Mouse (Mus musculus) left cerebral cortex, adult 11 months (tissue): ENCODE measurements around the gene Ogn.
"Not testable (repeated sequence)": the region's sequence is repeated elsewhere in the genome, so short reads cannot be mapped to it uniquely, and the experiment has no call there.

ENCODE experiments used
- DNase-seq: peaks from one replicate; pipeline ENCODE4 v3.0.0; 2022; ENCODE audit warnings: low spot score

Ogn gene

DNA sequence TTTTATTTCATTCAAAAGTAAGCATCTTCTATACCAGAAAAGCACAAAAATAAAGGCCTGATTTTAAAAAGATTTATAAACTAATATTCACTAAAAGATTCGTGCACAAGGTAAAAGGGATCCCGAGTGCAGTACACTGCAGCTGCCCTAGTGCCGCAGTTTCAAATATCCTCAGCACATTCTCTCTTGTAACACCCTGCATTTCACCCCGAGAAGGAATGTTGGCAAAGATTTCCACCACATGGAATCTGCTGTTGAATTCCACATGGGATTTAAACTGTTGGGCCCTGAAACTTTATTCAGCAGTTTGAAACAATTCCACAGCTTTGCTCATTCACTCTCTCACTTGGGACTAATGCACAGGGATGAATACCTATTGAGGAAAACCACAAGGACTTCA, at the start of gene Ogn:
Gene Ogn, plus strand, starts transcription at position 333 of the 400 bp plus-strand sequence.
- no peak for DNase-seq

DNA sequence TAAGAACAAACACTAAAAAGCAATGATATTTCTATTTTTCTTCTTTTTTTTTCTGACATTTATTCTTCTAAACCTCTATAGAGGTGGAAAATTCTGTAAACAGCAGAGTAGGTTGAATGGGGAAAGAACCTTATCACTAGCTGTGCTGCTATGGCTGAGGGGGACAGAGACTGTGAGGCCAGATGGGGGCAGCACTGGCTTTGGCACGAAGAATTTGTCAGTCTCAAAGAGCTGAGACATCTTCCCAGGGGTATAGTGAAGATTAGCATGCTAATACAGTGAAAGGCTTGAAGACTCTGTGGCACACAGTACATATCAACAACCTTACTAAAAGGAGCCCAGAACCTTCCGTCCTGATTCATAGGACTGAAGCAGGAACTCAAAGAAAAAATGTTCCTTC, 48.7 kb upstream of the Ogn start:
- no peak for DNase-seq

DNA sequence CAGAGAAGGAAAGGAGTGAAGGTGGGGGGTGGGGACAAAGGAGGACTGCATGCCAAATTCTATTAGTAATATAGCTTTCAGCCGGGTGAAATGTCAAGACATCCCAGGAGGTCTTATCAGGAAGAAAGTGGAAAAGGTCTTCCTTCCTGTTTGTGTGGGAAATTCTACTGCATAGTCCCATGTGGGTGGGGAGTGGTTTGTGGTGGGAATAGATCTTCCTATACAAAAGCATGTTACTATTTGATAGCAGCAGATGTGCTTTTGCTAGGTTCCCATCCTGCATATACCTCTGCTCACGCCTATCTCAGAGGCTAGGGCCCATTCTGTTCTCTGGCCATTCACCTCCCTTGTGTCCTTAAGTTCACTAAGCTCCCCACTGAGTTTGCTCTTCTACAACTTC, 47.0 kb upstream of the Ogn start:
- DNase-seq, result no peak

DNA sequence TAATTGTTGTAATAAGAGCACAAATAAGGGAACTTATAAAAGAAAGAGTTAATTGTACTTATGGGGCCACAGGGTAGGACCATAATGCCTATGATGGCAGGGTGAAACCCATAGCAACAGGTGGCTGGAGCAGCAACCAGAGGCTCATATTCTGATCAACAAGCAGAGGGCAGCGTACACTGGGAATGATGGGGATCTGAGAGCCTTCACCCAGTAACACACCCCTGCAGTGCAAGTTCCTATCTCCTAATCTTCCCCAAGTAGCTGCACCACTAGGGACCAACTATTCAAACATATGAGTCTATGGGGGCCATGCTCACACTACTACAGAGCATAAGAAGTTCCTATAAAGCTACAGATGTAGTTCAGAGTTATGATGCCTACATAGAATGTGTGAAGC, 43.5 kb upstream of the Ogn start:
- DNase-seq, result no peak

DNA sequence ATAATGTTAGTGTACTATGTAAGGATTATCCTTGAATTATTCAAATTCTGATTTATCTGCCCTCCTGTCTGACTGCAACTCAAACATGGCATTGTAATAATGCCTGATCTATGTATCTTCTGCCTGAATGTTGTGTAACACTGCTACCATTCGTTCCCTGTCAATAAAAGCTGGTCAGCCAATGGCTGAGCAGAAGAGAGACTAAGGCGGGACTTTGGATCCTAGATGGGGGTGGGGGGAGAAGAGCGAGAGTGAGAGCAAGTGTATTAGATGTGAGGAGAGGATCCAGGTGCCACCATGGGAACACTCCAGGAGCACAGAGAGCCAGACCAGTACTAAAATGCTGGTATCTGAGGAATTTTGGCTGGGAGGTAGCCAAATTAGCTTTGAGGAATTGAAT, 37.5 kb upstream of the Ogn start:
- DNase-seq, result no peak

DNA sequence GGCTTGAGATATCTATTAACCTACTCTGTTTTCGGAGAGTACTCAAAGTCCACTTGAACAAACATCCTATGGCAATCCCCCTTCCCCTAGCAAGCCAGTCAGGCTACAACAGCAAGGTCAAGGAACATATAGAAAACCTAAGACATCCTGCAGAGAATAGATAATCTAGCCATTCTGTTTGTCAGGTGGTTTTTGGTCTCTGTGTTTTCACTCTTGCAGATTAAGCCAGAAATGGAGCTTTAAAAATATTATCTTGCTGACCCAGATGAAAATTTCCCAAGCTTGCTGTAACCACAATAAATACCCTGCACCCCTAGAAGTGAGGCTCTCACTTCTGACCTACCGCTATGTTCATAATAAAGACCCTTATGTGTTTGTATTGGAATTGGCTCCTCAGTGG, 36.4 kb upstream of the Ogn start:
- no peak for DNase-seq

DNA sequence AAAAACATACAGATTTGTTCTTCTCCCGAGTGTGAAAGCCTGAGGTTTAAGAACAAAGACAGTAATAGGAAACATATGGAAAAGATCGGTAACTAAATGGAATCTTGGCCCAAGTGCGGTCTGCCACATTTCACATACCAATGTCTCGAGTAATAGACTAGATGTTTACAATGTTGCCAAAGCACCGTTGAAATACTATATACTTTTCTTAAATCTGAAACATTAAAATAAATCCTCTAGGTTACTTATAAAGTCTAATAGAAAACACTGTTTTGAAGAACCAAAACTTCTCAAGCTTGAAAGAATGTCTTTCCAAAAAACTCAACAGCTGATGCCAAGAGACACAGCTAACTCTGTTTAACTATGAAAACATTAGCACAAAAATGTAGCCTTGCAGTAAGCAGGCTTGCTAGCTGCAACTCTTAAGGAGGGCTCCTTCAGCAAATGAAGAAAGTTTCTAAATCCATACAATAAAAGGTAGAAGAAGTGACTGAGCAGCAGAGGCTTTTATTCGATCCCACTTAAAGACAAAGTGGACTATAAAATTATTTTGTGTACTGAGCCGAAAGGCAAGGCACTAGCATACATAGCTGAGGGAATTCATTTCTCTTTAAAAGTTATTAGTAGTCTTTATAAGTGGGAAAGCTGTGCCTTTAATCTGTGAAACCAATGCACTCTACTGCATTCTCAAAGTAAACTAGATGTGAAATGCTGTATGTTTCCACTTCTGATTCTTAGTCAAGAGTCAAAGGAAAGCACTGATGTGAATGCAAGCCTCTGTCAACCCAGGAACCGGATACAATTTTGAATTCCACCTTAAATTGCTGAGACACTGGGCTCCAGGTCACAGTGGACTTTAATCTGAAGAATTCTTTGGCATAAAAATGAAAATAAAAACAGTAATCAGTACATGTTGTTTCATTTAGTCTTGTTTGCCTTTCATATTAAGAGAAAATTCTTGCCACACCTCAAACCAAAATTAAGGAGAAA, 26.0 kb upstream of the Ogn start, which contains the start of gene Omd:
Gene Omd, plus strand, starts transcription at position 922 of the 990 bp plus-strand sequence.
- DNase-seq, result no peak

DNA sequence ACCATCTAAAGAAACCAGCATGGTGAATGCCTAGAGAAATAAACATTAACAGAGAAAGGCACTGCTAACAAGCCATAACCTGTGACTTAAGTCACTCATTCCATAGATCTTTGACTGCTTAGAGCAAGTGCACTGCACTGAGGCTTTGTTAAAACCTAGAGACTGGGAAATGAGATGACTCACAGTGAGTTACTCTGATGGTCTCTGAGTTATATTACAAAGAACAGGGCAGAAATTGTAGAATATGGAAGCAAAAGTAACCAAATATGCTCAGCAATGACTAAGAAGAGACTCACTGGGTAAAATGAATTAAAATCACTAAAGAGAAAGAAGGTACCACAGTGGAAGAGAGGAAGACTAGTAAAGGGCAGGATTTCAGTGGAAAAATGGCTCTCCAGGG, 24.0 kb upstream of the Ogn start:
- DNase-seq, result no peak

DNA sequence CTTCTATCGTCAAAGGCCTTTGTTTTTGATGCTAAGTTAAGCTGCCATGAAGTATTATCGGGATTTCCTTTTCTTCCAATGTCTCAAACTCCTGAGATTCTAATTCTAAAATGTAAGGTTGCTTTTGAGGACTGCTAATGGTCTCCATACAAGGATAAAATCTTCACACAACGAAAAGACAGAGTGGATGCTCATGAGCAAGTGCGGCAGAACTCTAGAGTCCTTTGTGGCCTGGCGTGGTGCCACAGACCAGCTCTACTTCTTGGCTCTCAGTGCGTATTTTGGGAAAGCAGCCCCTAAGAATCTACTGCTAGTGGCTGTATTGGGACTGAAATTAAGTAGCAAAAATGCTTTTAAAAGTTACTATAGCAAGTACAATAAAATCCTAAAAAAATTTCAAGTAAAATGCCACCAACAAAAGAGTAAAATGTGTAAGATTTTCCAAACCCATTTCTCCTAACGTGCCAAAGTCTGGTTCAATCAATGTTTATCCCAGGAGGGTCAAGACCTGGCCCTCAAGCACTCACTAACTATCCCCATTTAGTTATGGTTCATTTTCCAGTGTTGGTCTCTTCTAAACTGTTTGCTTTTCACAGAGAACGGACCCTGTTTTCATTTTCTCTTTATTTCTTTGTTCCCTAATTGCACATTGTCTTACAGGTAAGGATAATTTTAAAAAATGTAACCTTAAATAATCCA, 23.4 kb upstream of the Ogn start:
- no peak for DNase-seq

DNA sequence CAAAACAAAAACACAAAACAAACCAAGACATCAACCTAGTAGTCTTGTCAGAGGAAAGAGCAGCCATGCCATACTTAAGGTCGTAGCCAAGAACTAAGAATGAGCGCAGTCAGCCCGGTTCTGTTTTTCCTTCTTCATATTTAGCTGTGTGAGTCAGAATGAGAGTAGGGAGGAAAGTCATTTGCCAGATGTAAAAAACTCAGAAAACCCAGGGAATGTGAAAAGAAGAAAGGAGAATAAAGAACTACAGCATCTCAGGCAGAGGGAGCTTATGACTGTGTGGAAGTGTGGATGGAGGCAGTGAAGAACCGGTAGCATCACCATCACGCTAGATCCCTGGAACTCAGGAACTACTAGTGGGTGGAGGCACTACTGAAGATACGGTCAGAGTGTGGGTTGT, 21.8 kb upstream of the Ogn start:
- DNase-seq, result no peak

DNA sequence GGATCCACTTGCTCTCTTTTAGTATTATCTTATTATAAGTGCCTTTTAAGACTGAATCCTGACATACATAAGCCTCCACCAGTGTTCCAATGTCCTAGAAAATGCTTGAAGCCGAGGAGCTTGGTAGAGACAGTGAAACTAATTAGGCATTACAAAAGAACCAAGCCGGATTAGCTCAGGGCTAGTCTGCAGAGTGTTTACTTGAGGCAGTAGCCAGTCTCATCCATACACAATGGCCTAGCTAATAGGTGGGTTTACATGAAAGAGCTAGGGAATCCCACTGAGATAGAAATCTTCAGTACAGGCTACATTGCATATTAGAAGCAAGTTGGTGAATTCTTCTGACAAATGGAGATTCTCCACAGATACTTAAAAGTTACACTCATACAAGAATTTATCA, 5.3 kb upstream of the Ogn start:
- DNase-seq, result not testable (repeated sequence)

DNA sequence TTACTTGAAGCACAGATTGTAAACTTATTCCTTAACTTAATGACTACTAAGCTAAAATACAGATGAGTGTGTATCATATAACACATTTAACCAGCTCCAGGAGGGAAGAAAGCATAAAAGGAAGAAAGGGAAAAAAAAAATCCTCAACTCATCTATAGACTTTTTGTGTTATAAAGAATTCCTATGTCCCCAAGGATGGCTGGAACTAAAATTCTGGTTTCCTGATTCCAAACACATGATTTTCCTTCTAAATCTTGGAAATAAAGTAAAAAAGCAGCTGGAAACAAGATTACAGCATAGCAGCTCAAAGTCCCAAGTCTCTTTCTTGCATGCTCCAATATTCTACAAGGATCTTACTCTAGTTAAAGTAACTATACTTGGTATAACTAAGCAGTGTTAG, 4.2 kb upstream of the Ogn start:
- no peak for DNase-seq

DNA sequence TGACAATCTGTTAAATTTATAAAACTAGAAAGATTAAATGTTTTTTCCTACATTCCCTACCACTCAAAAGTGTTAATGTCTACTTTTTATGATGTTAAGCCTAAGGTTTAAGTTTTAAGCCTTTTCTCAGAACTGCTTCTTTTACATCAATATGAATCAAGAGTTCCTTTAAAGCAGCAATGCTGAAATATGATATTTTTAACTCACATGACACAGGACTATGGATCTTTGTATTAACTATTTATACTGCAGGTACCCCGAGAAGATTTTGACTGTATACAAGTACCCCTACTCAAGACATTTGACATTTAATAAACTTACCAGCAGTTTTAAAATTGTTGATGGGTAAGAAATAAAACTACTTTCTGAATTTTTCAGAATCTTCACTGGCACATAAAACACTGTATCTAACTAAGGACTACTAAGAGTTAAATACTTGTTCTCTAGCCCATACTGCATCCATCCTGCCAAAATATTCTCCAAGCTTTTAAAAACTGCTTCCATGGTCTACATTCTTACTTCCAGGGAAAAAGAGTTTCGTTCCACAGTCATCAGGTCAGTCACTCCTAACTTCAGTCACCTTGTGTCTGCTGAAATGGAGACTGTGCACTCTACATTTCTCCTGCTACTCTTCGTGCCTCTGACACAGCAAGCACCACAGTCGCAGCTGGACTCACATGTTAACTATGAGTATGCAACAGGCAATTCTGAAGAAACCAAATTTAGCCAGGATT, 910 bp downstream of the Ogn start:
- DNase-seq, result no peak

DNA sequence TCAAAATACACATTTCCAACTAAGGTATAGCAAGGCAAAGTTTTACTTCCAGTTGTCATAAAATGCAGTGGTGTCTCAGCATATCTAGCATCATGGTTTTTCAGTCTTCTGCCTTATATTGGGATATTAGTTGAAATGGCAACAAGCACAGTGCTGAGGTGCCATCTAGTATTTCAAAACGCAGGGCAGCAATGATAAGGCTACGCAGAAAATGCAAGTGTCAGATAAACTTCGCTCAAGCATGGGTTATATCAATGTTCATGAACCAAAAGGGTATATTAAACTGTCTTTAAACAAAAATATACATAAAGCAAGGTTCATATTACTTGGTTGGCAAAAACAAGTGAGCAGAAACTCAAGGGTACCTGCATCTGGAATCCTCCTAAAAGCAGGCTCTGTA, 9.2 kb downstream of the Ogn start:
- DNase-seq, result no peak

DNA sequence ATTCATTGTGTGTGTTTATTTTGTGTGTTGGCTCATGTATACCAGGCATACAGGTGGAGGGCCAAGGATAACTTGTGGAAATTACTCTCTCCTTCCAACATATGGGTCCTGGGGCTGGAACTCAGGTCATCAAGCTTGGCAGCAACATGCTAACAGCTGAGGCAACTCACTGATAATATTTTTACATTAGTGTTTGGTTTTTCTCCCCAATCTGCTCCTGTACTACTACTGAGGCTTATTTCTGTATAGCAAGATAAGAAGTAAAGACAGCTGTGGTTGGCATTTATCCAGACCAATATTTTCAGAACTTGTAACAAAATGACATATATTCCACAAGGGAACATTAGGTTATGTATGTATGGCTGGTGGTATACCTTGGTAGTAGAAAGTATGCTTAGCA, 10.5 kb downstream of the Ogn start:
- no peak for DNase-seq

DNA sequence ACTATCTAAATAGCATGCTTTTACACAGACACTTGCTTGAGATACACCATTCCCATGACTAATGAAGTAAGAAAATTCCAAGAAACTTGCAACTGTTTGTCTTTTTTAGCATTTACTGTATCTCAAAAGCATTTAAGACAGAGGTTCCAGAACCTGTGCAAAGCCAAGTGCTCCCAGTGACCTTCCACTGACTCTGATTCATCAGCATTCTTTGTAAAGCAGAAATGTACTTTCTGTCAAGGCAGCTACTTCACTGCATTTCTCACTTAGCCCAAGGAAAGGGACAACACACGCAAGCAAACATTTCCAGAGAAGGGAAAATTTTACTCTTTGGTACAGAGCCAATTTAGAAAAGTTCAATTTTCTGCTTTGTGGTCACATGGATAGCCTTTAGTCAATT, 15.4 kb downstream of the Ogn start:
- DNase-seq, result no peak

DNA sequence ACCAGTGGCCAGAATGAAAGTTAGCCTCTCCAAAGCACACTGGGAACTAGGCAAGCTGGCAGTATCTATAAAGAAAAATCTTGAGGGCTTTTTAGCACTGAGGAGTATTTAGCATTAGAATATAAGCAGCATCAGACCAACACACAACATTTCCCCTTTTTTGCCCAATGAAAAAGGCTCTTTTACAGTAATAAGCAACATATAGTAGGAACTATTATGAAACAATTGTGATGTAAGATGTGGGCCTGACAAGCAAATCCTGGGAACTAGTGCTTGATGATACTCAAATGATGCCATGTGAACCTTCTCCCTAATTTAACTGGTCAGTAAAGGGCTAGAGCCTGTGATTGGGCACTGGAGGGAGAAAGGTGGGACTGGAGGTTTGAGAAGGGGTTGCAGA, 20.3 kb downstream of the Ogn start:
- no peak for DNase-seq

DNA sequence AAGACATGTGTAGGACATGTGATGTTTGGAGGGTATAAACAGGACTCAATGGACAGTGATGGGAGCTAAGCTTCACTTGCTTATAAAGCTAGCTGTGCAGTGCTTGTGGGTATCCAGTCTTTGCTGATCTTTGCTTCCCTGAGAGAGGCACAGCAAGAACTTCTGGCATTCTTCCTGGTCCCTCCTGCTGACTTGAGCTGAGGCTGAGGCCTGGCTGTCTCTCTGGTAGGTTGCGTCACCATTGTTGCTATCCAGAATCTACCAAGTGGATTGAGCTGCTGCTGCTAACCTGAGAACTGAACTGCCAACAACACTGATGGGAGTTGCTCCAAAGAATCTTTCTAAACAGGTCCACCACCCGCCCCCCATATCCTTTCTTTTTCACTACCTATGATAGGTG, 21.2 kb downstream of the Ogn start:
- no peak for DNase-seq

DNA sequence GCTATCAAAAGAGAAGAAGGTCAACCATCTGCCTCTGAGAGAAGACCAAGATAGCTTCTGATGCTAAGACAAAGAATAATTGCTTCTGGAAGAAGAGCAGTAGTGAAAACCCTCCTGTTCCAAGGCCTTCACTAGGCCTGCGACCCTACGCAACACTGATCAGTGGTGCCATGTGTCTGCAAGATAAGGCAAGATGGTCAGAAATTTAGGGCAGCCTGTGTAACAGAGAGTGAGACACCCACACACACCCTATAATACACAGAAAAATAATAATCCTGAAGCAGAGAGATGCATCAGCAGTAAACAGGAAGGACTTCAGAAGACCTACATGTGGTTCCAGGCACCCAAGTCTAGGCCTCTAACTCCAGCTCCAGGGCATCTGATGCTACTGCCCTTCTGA, 32.1 kb downstream of the Ogn start:
- no peak for DNase-seq

DNA sequence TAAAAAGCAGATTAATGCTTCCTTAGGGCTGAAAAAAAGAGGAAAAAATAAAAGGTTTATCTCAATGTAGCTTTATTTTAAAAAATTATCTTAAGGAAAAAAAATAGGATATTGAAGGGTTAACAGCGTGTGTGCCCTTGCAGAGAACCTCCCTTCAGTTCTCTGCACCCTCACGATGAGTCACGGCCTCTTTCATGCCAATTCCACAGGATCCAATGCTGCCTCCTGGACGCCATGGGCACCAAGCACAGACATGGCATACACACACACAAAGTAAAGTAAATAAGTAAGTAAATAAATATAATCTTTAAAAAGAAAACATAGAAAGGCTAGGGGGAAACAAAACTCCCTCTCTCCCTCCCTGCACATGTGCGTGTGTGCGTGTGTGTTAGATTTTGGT, 34.8 kb downstream of the Ogn start:
- no peak for DNase-seq

DNA sequence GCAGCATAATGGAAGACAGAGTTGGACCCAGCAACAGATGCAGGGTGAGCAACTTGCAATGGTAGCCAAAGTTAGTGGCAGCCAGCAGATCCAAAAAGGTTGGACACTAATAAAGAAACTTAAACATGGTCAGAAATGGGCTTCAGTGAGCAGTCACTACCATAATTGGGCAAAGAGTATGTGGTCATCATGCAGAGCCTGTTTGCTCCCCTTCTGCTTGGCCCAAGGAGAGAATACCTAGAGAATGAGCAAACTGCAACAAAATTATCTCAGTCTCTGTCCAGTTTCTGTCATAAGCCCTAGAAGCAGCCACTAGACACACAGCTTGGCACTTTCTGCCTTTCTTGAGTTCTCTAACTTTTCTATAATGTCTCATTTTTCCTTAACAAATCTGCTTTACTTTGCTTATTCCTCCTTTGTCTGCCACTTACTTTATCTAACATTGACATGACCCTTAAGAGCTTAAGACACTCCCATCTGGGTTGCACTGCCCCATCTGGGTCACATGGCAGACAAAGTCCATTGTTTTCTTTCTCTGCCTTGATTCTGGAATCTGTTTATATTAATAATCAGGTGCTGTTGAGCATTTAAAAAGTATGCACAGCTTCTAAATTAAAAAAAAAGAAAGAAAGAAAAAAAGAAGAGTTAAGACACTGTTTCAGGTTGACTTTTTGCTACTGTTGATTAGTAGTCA, 36.0 kb downstream of the Ogn start:
- no peak for DNase-seq
